Mouse (Mus musculus) splenic B cell, adult 2 months (primary cell): ENCODE results near the gene Klk1b1.
"Not testable (repeated sequence)": the region's sequence is repeated elsewhere in the genome, so short reads cannot be mapped to it uniquely, and the experiment has no call there.

Experiments
- DNase-seq: peaks from one replicate; pipeline ENCODE4 v3.0.0-alpha.2; 2011; ENCODE audit warnings: low read depth, low spot score
- H3K27me3 ChIP-seq: 2 replicates; pipeline ENCODE4 v1.6.1; 2012; ENCODE audit warnings: mild to moderate bottlenecking, low read length, moderate library complexity, mixed read lengths; ENCODE audit not compliant: control insufficient read depth, poor library complexity, insufficient read depth, severe bottlenecking
- H3K36me3 ChIP-seq: 2 replicates; pipeline ENCODE4 v1.6.1; 2012; ENCODE audit warnings: mild to moderate bottlenecking, low read length, moderate library complexity, mixed read lengths; ENCODE audit not compliant: control insufficient read depth, poor library complexity, insufficient read depth, severe bottlenecking

Gene Klk1b1

GRCm38 (mm10) chr7:43966451-43966850 lies at the start of gene Klk1b1:
TSS of gene Klk1b1 (plus strand) at chr7:43966751.
- Histone ChIP-seq H3K27me3 (no peaks in the 10 kb centered on the region), H3K36me3 (no peaks in the 10 kb centered on the region)
- no peak for DNase-seq

- Histone ChIP-seq H3K27me3 (no peaks in the 10 kb centered on the region), H3K36me3 (no peaks in the 10 kb centered on the region)
- no peak for DNase-seq
Measured at GRCm38 (mm10) chr7:43918426-43918825, 48.1 kb upstream of the Klk1b1 start.

- DNase-seq: no peak
- H3K27me3 ChIP-seq: no peaks in the 10 kb centered on the region
- H3K36me3 ChIP-seq: no peaks in the 10 kb centered on the region
Measured at GRCm38 (mm10) chr7:43918871-43919270, 47.7 kb upstream of the Klk1b1 start.

GRCm38 (mm10) chr7:43919559-43920451 lies 46.7 kb upstream of the Klk1b1 start:
- H3K36me3 ChIP-seq: no peaks in the 10 kb centered on the region
- H3K27me3 ChIP-seq: no peaks in the 10 kb centered on the region
- peak; percentile 61 for DNase-seq

GRCm38 (mm10) chr7:43920582-43920981 lies 46.0 kb upstream of the Klk1b1 start:
- DNase-seq: no peak
- Histone ChIP-seq H3K27me3 (no peaks in the 10 kb centered on the region), H3K36me3 (no peaks in the 10 kb centered on the region)

GRCm38 (mm10) chr7:43921087-43921486 lies 45.5 kb upstream of the Klk1b1 start:
- Histone ChIP-seq H3K36me3 (no peaks in the 10 kb centered on the region), H3K27me3 (no peaks in the 10 kb centered on the region)
- DNase-seq: no peak

- H3K36me3 ChIP-seq: no peaks in the 10 kb centered on the region
- no peaks in the 10 kb centered on the region for H3K27me3 ChIP-seq
- DNase-seq: no peak
Measured at GRCm38 (mm10) chr7:43921941-43922340, 44.6 kb upstream of the Klk1b1 start.

GRCm38 (mm10) chr7:43925985-43926384 lies 40.6 kb upstream of the Klk1b1 start:
- no peak for DNase-seq

GRCm38 (mm10) chr7:43928521-43928920 lies 38.0 kb upstream of the Klk1b1 start:
- peak; percentile 36 for DNase-seq
- H3K36me3 ChIP-seq: no peaks in the 10 kb centered on the region
- no peaks in the 10 kb centered on the region for H3K27me3 ChIP-seq

More at GRCm38 (mm10) chr7:43925985-43926384, 40.6 kb upstream of the Klk1b1 start:
- H3K27me3 ChIP-seq: no peaks in the 10 kb centered on the region
- H3K36me3 ChIP-seq: no peaks in the 10 kb centered on the region

GRCm38 (mm10) chr7:43932337-43932736 lies 34.2 kb upstream of the Klk1b1 start:
- H3K27me3 ChIP-seq: no peaks in the 10 kb centered on the region
- no peak for DNase-seq
- no peaks in the 10 kb centered on the region for H3K36me3 ChIP-seq

GRCm38 (mm10) chr7:43933440-43933839 lies 33.1 kb upstream of the Klk1b1 start, which contains the start of gene Klk15:
TSS of gene Klk15 (plus strand) at chr7:43933740.
- DNase-seq: no peak
- no peaks in the 10 kb centered on the region for H3K36me3 ChIP-seq
- H3K27me3 ChIP-seq: no peaks in the 10 kb centered on the region

- H3K36me3 ChIP-seq: no peaks in the 10 kb centered on the region
- no peaks in the 10 kb centered on the region for H3K27me3 ChIP-seq
- DNase-seq: no peak
Measured at GRCm38 (mm10) chr7:43934747-43935146, 31.8 kb upstream of the Klk1b1 start.

- no peaks in the 10 kb centered on the region for H3K27me3 ChIP-seq
Measured at GRCm38 (mm10) chr7:43936551-43936950, 30.0 kb upstream of the Klk1b1 start.

GRCm38 (mm10) chr7:43942293-43942692 lies 24.3 kb upstream of the Klk1b1 start:
- H3K27me3 ChIP-seq, H3K36me3 ChIP-seq, DNase-seq: not testable (repeated sequence)

More at GRCm38 (mm10) chr7:43936551-43936950, 30.0 kb upstream of the Klk1b1 start:
- no peak for DNase-seq
- no peaks in the 10 kb centered on the region for H3K36me3 ChIP-seq

GRCm38 (mm10) chr7:43944727-43945264 lies 21.8 kb upstream of the Klk1b1 start:
- no peaks in the 10 kb centered on the region for H3K36me3 ChIP-seq
- DNase-seq: no peak
- no peaks in the 10 kb centered on the region for H3K27me3 ChIP-seq
